Mouse (Mus musculus): ENCODE measurements at regions not wholly inside any gene's neighbourhood (a gene's known extent, or its start where the extent isn't known, plus 50 kb on each side); places are given as distances from the start of the nearest gene placed in this dataset.

GRCm38 (mm10) chr17:62058016-62058415 is 823.1 kb downstream of the Efna5 start:
- DNase-seq, result no peak

- no peak for DNase-seq
These were observed 826.3 kb downstream of the Efna5 start for GRCm38 (mm10) chr17:62054801-62055200.

GRCm38 (mm10) chr17:62048989-62049388 is 832.1 kb downstream of the Efna5 start:
- DNase-seq, result no peak

GRCm38 (mm10) chr17:62030614-62031013 is 850.5 kb downstream of the Efna5 start:
- no peak for DNase-seq

Data from layer of hippocampus, adult 9-11 months (tissue).